Mouse (Mus musculus): ENCODE data around the gene Stx1a. TPM values are rescaled to one million over a fixed set of nuclear protein-coding genes. Genes with fewer than 3 reads are reported as not detected.

The Stx1a gene
- polyA plus RNA-seq, 1 experiment: 4.4 TPM

DNA sequence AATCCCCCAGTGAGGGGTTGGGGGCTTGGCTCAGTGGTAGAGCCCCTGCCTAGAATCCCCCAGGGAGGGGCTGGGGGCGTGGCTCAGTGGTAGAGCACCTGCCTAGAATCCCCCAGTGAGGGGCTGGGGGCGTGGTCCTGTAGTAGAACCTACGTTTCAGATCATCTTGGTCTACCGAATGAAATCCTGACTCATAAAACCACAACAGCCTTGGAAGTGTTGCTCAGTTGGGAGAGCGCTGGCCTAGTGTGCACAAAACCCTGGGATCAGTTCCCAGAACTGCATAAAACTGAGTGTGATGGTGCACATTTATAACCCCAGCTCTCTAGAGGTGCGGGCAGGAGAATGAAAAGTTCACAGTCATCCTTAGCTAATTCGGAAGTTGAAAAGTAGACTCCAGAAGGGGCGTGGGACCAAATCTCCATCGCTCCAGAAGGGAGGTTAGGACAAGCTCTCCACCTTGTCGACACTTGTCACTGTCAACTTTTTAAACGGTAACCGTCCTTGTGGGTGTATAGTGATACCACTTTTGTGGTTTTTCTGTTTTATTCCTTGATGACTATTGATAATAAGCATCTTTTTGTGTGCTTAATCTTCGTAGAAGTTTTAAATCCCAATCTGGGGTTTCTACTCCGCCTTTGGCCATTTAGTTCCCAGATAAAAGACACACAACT is 46.6 kb upstream of the Stx1a start:
- no peaks in the 10 kb centered on the region for H3K36me3 ChIP-seq (ENCODE audit: control insufficient read depth, insufficient read depth)
- no peaks in the 10 kb centered on the region for H3K79me2 ChIP-seq (ENCODE audit: control insufficient read depth, insufficient read depth)
- peaks cover 5% of the 10 kb centered on the region for H3K27me3 ChIP-seq (ENCODE audit: control insufficient read depth, insufficient read depth, insufficient read length)
- TF ChIP-seq TCF3 (IDR thresholded peaks at IDR 0.05; ENCODE audit: insufficient read length, low read depth) (no peak), TCF12 (IDR thresholded peaks at IDR 0.05; ENCODE audit: insufficient read depth, poor library complexity, severe bottlenecking) (no peak), E2F4 (IDR thresholded peaks at IDR 0.05; ENCODE audit: insufficient read depth) (no peak), MYOD1 (IDR thresholded peaks at IDR 0.05; ENCODE audit: control insufficient read depth in 1 of 3, insufficient read length in 2 of 3, low read depth in 2 of 3) (no peak), MAX (IDR thresholded peaks at IDR 0.05; ENCODE audit: low read depth) (no peak), CEBPB (IDR thresholded peaks at IDR 0.05; ENCODE audit: insufficient read depth, poor library complexity, severe bottlenecking) (no peak), SRF (IDR thresholded peaks at IDR 0.05; ENCODE audit: control insufficient read depth, insufficient read length, low read depth) (no peak), REST (IDR thresholded peaks at IDR 0.05; ENCODE audit: insufficient read depth, insufficient read length) (no peak), USF1 (IDR thresholded peaks at IDR 0.05; ENCODE audit: low read depth) (no peak), POLR2AphosphoS2 (IDR thresholded peaks at IDR 0.05; ENCODE audit: insufficient read length, low read depth) (no peak), POLR2A (IDR thresholded peaks at IDR 0.05; ENCODE audit: insufficient read length, low read depth) (no peak), MYOG (IDR thresholded peaks at IDR 0.05; ENCODE audit: control insufficient read depth in 1 of 3, insufficient read depth in 1 of 3, insufficient read length in 2 of 3, low read depth in 2 of 3) (no peak)
- H3K4me2 ChIP-seq (ENCODE audit: low read depth): no peak overlapping the region
- no peak overlapping the region for H3ac ChIP-seq (ENCODE audit: control insufficient read depth, insufficient read length)
- no peak overlapping the region for H3K4me3 ChIP-seq

DNA sequence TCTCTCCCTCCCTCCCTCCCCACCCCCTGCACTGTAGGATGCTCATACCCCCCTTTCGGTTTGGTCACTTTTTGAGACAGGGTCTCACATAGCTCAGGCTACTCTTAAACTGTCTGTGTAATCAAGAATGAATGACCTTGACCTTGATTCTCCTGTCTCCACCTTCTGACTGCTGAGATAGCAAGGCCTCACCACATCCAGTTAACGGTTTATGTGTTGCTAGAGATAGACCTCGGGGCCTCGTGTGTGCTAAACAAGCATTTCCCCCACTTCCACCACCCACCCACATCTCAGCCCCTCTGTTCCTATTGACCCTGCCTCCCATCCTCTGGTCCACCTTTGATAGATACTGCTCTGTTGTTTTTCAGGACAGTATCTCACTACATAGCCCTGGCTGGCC is 45.4 kb upstream of the Stx1a start:
- no peak for TF ChIP-seq TCF3 (IDR thresholded peaks at IDR 0.05; ENCODE audit: insufficient read length, low read depth)
- TF ChIP-seq MYOD1 (IDR thresholded peaks at IDR 0.05; ENCODE audit: control insufficient read depth in 1 of 3, insufficient read length in 2 of 3, low read depth in 2 of 3): no peak
- no peak for TF ChIP-seq USF1 (IDR thresholded peaks at IDR 0.05; ENCODE audit: low read depth)
- TF ChIP-seq REST (IDR thresholded peaks at IDR 0.05; ENCODE audit: insufficient read depth, insufficient read length): no peak
- TF ChIP-seq POLR2A (IDR thresholded peaks at IDR 0.05; ENCODE audit: insufficient read length, low read depth): no peak
- no peak for TF ChIP-seq E2F4 (IDR thresholded peaks at IDR 0.05; ENCODE audit: insufficient read depth)
- TF ChIP-seq POLR2AphosphoS2 (IDR thresholded peaks at IDR 0.05; ENCODE audit: insufficient read length, low read depth): no peak
- TF ChIP-seq MAX (IDR thresholded peaks at IDR 0.05; ENCODE audit: low read depth): no peak
- TF ChIP-seq CEBPB (IDR thresholded peaks at IDR 0.05; ENCODE audit: insufficient read depth, poor library complexity, severe bottlenecking): no peak
- TF ChIP-seq TCF12 (IDR thresholded peaks at IDR 0.05; ENCODE audit: insufficient read depth, poor library complexity, severe bottlenecking): no peak
- TF ChIP-seq SRF (IDR thresholded peaks at IDR 0.05; ENCODE audit: control insufficient read depth, insufficient read length, low read depth): no peak
- no peak for TF ChIP-seq MYOG (IDR thresholded peaks at IDR 0.05; ENCODE audit: control insufficient read depth in 1 of 3, insufficient read depth in 1 of 3, insufficient read length in 2 of 3, low read depth in 2 of 3)
- Histone ChIP-seq H3K36me3 (ENCODE audit: control insufficient read depth, insufficient read depth) (no peaks in the 10 kb centered on the region), H3K27me3 (ENCODE audit: control insufficient read depth, insufficient read depth, insufficient read length) (peaks cover 5% of the 10 kb centered on the region)

GRCm38 (mm10) chr5:134981149-134981548 is 42.1 kb upstream of the Stx1a start:
- H3K4me3 ChIP-seq: no peak overlapping the region

More for the DNA sequence above, 45.4 kb upstream of the Stx1a start:
- no peaks in the 10 kb centered on the region for H3K79me2 ChIP-seq (ENCODE audit: control insufficient read depth, insufficient read depth)
- no peak overlapping the region for H3K4me3 ChIP-seq
- no peak overlapping the region for H3ac ChIP-seq (ENCODE audit: control insufficient read depth, insufficient read length)
- H3K4me2 ChIP-seq (ENCODE audit: low read depth): no peak overlapping the region

DNA sequence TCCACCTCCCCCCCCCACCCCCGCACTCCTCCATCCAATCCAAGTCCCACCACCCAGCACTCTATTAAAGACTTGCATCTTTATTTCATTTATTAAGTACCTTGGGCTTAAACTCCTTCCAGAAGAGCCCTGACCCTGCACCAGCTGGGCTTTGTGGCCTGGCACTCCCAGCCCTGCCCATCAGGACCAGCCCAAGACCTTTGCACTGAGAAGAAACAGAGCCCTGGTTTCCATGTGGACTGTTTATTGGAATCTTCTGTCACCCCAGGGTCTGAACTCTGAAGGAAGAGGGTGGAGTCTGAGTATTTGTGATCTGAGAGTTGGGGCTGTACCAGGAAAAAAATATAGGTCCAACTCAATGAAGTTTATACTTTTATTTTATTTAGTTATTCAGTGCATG is 40.2 kb upstream of the Stx1a start:
- peaks cover 37% of the 10 kb centered on the region for H3K27me3 ChIP-seq (ENCODE audit: control insufficient read depth, insufficient read depth, insufficient read length)
- no peaks in the 10 kb centered on the region for H3K79me2 ChIP-seq (ENCODE audit: control insufficient read depth, insufficient read depth)
- H3K36me3 ChIP-seq (ENCODE audit: control insufficient read depth, insufficient read depth): no peaks in the 10 kb centered on the region
- no peak overlapping the region for H3K4me2 ChIP-seq (ENCODE audit: low read depth)
- no peak for TF ChIP-seq SRF (IDR thresholded peaks at IDR 0.05; ENCODE audit: control insufficient read depth, insufficient read length, low read depth)
- TF ChIP-seq MAX (IDR thresholded peaks at IDR 0.05; ENCODE audit: low read depth): no peak
- TF ChIP-seq TCF12 (IDR thresholded peaks at IDR 0.05; ENCODE audit: insufficient read depth, poor library complexity, severe bottlenecking): no peak
- TF ChIP-seq MYOG (IDR thresholded peaks at IDR 0.05; ENCODE audit: control insufficient read depth in 1 of 3, insufficient read depth in 1 of 3, insufficient read length in 2 of 3, low read depth in 2 of 3): no peak
- TF ChIP-seq CEBPB (IDR thresholded peaks at IDR 0.05; ENCODE audit: insufficient read depth, poor library complexity, severe bottlenecking): no peak
- no peak for TF ChIP-seq POLR2AphosphoS2 (IDR thresholded peaks at IDR 0.05; ENCODE audit: insufficient read length, low read depth)
- TF ChIP-seq POLR2A (IDR thresholded peaks at IDR 0.05; ENCODE audit: insufficient read length, low read depth): no peak
- no peak for TF ChIP-seq USF1 (IDR thresholded peaks at IDR 0.05; ENCODE audit: low read depth)
- no peak for TF ChIP-seq E2F4 (IDR thresholded peaks at IDR 0.05; ENCODE audit: insufficient read depth)
- TF ChIP-seq TCF3 (IDR thresholded peaks at IDR 0.05; ENCODE audit: insufficient read length, low read depth): no peak
- TF ChIP-seq MYOD1 (IDR thresholded peaks at IDR 0.05; ENCODE audit: control insufficient read depth in 1 of 3, insufficient read length in 2 of 3, low read depth in 2 of 3): no peak
- TF ChIP-seq REST (IDR thresholded peaks at IDR 0.05; ENCODE audit: insufficient read depth, insufficient read length): no peak
- H3K4me3 ChIP-seq: no peak overlapping the region
- H3ac ChIP-seq (ENCODE audit: control insufficient read depth, insufficient read length): no peak overlapping the region

More at GRCm38 (mm10) chr5:134981149-134981548, 42.1 kb upstream of the Stx1a start:
- TF ChIP-seq USF1 (IDR thresholded peaks at IDR 0.05; ENCODE audit: low read depth): no peak
- no peak for TF ChIP-seq POLR2AphosphoS2 (IDR thresholded peaks at IDR 0.05; ENCODE audit: insufficient read length, low read depth)
- TF ChIP-seq REST (IDR thresholded peaks at IDR 0.05; ENCODE audit: insufficient read depth, insufficient read length): no peak
- no peak for TF ChIP-seq CEBPB (IDR thresholded peaks at IDR 0.05; ENCODE audit: insufficient read depth, poor library complexity, severe bottlenecking)
- no peak for TF ChIP-seq MYOG (IDR thresholded peaks at IDR 0.05; ENCODE audit: control insufficient read depth in 1 of 3, insufficient read depth in 1 of 3, insufficient read length in 2 of 3, low read depth in 2 of 3)
- no peak for TF ChIP-seq POLR2A (IDR thresholded peaks at IDR 0.05; ENCODE audit: insufficient read length, low read depth)
- no peak for TF ChIP-seq TCF12 (IDR thresholded peaks at IDR 0.05; ENCODE audit: insufficient read depth, poor library complexity, severe bottlenecking)
- no peak for TF ChIP-seq MAX (IDR thresholded peaks at IDR 0.05; ENCODE audit: low read depth)
- no peak for TF ChIP-seq TCF3 (IDR thresholded peaks at IDR 0.05; ENCODE audit: insufficient read length, low read depth)
- no peak for TF ChIP-seq SRF (IDR thresholded peaks at IDR 0.05; ENCODE audit: control insufficient read depth, insufficient read length, low read depth)
- no peak for TF ChIP-seq MYOD1 (IDR thresholded peaks at IDR 0.05; ENCODE audit: control insufficient read depth in 1 of 3, insufficient read length in 2 of 3, low read depth in 2 of 3)
- no peak for TF ChIP-seq E2F4 (IDR thresholded peaks at IDR 0.05; ENCODE audit: insufficient read depth)
- H3K4me2 ChIP-seq (ENCODE audit: low read depth): no peak overlapping the region
- H3K27me3 ChIP-seq (ENCODE audit: control insufficient read depth, insufficient read depth, insufficient read length): peaks cover 19% of the 10 kb centered on the region
- H3K36me3 ChIP-seq (ENCODE audit: control insufficient read depth, insufficient read depth): no peaks in the 10 kb centered on the region
- H3ac ChIP-seq (ENCODE audit: control insufficient read depth, insufficient read length): no peak overlapping the region
- no peaks in the 10 kb centered on the region for H3K79me2 ChIP-seq (ENCODE audit: control insufficient read depth, insufficient read depth)
